Mouse (Mus musculus) embryonic facial prominence, embryonic 12.5 days (tissue): ENCODE data around the gene Top3b. TPM values are rescaled to one million over a fixed set of nuclear protein-coding genes. Genes with fewer than 3 reads are reported as not detected.

Experiments used
- ATAC-seq: fragments of 200-750 bp; cut with Nextera tagmentation; 2 replicates; pipeline ENCODE4 v1.8.0; 2017; ENCODE audit not compliant: insufficient number of reproducible peaks, insufficient read depth, low FRiP score, low TSS enrichment
- H3K27ac ChIP-seq: fragments of 300-500 bp; sonication (generic); 2 replicates; pipeline ENCODE4 v1.5.1; 2016; ENCODE audit warnings: mild to moderate bottlenecking
- H3K27me3 ChIP-seq: fragments of 300-500 bp; sonication (generic); 2 replicates; pipeline ENCODE4 v1.6.1; 2016; ENCODE audit warnings: mild to moderate bottlenecking, moderate library complexity
- H3K36me3 ChIP-seq: fragments of 300-500 bp; sonication (generic); 2 replicates; pipeline ENCODE4 v1.6.1; 2016; ENCODE audit warnings: mild to moderate bottlenecking
- H3K4me1 ChIP-seq: fragments of 300-500 bp; sonication (generic); 2 replicates; pipeline ENCODE4 v1.6.1; 2016
- H3K4me2 ChIP-seq: fragments of 300-500 bp; sonication (generic); replicated peaks from 2 replicates; pipeline ENCODE4 v1.6.1; 2016; ENCODE audit warnings: mild to moderate bottlenecking, moderate library complexity
- H3K4me3 ChIP-seq: fragments of 300-500 bp; sonication (generic); 2 replicates; pipeline ENCODE4 v1.5.1; 2016; ENCODE audit warnings: mild to moderate bottlenecking
- H3K9ac ChIP-seq: fragments of 300-500 bp; sonication (generic); 2 replicates; pipeline ENCODE4 v1.6.1; 2016; ENCODE audit warnings: mild to moderate bottlenecking, moderate library complexity
- H3K9me3 ChIP-seq: fragments of 300-500 bp; sonication (generic); 2 replicates; pipeline ENCODE4 v1.6.1; 2016; ENCODE audit warnings: mild to moderate bottlenecking, moderate library complexity
- WGBS: fragments of 180-500 bp; shearing (Covaris S2); methylation state at CpG from one replicate; pipeline ENCODE4 v1.1.7; 2016; 5-methylcytosine and 5-hydroxymethylcytosine counted together
- polyA plus RNA-seq: library from polyadenylated mRNA; unstranded; fragments of >200 nt; fragmentation: Nextera tagmentation; extraction: Ambion mirVana; gene quantifications from 2 replicates; pipeline ENCODE4 v1.2.1, GENCODE M21; 2016

Top3b gene
- polyA plus RNA-seq, 1 experiment from 2014 or later, result 87.1 TPM

DNA sequence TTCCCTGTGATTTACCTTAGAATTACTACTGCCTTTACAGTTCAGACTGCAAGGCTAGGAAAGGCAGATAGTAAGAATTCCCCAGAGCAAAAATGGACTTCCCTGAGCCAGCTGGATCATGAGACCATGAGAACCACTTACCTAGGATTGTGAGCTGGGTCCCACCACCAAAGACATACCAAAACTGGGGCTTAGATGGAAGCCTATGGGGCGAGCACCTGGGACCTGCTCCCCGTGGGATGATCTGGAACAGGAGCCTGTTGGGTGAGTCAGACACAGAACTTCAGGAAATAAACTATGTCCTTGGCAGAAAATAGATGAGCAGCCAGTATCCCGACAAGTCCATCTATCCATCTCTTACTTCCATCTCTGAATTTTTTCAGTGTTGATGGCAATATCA lies 8.2 kb upstream of the Top3b start:
- Histone ChIP-seq H3K36me3 (no peaks in the 10 kb centered on the region), H3K27ac (no peak overlapping the region), H3K4me2 (no peak overlapping the region), H3K4me3 (no peak overlapping the region), H3K4me1 (no peaks in the 10 kb centered on the region), H3K9me3 (no peaks in the 10 kb centered on the region), H3K27me3 (no peaks in the 10 kb centered on the region), H3K9ac (no peak overlapping the region)
- ATAC-seq, result no peak
- 72% methylated on average over 3 of the region's 3 CpGs for WGBS

GRCm38 (mm10) chr16:16863978-16864377 lies 6.6 kb upstream of the Top3b start, which contains the start of gene Igll1:
Gene Igll1 (minus strand): TSS chr16:16863985.
- no peaks in the 10 kb centered on the region for H3K36me3 ChIP-seq
- ATAC-seq, result no peak
- no peak within 1 kb of the TSS for H3K4me2 ChIP-seq
- no peak within 1 kb of the TSS for H3K27ac ChIP-seq
- H3K4me1 ChIP-seq, result no peaks in the 10 kb centered on the region
- no peak within 1 kb of the TSS for H3K9ac ChIP-seq
- no peaks in the 10 kb centered on the region for H3K27me3 ChIP-seq
- no peaks in the 10 kb centered on the region for H3K9me3 ChIP-seq
- no peak within 1 kb of the TSS for H3K4me3 ChIP-seq
- 71% methylated on average over 2 of the region's 2 CpGs for WGBS

DNA sequence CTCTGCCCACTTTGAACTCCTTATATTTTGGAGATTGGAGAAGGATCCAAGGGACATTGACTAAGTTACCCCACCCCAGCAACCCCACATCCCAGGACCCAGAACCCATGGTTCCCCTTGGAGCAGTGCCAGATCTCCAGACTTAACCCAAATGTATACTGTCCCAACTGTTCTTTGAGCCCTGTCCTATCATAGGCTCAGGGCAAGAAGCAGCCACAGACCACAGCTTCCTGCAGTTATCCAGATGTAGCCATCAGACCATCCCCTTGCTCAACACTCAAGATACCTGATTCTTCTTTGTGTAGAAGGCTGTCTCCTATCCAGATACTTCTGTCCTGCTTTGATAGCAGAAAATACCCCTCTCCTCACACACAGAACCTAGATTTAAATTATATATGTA lies 5.3 kb upstream of the Top3b start:
- Histone ChIP-seq H3K36me3 (no peaks in the 10 kb centered on the region), H3K4me1 (no peaks in the 10 kb centered on the region), H3K9ac (no peak overlapping the region), H3K27me3 (no peaks in the 10 kb centered on the region), H3K4me2 (no peak overlapping the region), H3K4me3 (no peak overlapping the region), H3K27ac (no peak overlapping the region), H3K9me3 (no peaks in the 10 kb centered on the region)
- ATAC-seq, result no peak

- ATAC-seq, result no peak
Measured at GRCm38 (mm10) chr16:16865696-16866561, 4.6 kb upstream of the Top3b start.

GRCm38 (mm10) chr16:16870241-16870616 lies 307 bp upstream of the Top3b start:
- Histone ChIP-seq H3K9me3 (no peaks in the 10 kb centered on the region), H3K4me2 (peak overlapping the region; percentile 63), H3K27me3 (no peaks in the 10 kb centered on the region), H3K4me3 (peak overlapping the region; percentile 70), H3K36me3 (0 out of 2 replicates have a peak, but pooled peaks cover 3% of the 10 kb centered on the region), H3K27ac (no peak overlapping the region; the same call in 1 of the 2 replicates), H3K4me1 (peaks cover 4% of the 10 kb centered on the region; the same call in 1 of the 2 replicates), H3K9ac (no peak overlapping the region)
- peak; percentile 61; the same call in 1 of the 2 replicates for ATAC-seq
- 33% methylated on average over 7 of the region's 7 CpGs for WGBS

More at GRCm38 (mm10) chr16:16865696-16866561, 4.6 kb upstream of the Top3b start:
- Histone ChIP-seq H3K27ac (no peak overlapping the region), H3K9ac (no peak overlapping the region), H3K4me1 (no peaks in the 10 kb centered on the region), H3K4me3 (no peak overlapping the region), H3K36me3 (no peaks in the 10 kb centered on the region), H3K27me3 (no peaks in the 10 kb centered on the region), H3K9me3 (no peaks in the 10 kb centered on the region), H3K4me2 (no peak overlapping the region)
- 44% methylated on average over 4 of the region's 5 CpGs for WGBS

- no peak overlapping the region for H3K27ac ChIP-seq
- H3K4me3 ChIP-seq, result no peak overlapping the region
- no peak overlapping the region for H3K4me2 ChIP-seq
- no peak overlapping the region for H3K9ac ChIP-seq
- ATAC-seq, result no peak
- H3K4me1 ChIP-seq, result no peaks in the 10 kb centered on the region
- H3K9me3 ChIP-seq, result peaks cover 8% of the 10 kb centered on the region; the same call in 1 of the 2 replicates
- 89% methylated on average over 5 of the region's 5 CpGs for WGBS
- H3K36me3 ChIP-seq, result peaks cover 84% of the 10 kb centered on the region
- no peaks in the 10 kb centered on the region for H3K27me3 ChIP-seq
Measured at GRCm38 (mm10) chr16:16879025-16879424, 8.5 kb downstream of the Top3b start.

- 97% methylated on average over 1 of the region's 1 CpGs for WGBS
- no peak overlapping the region for H3K4me3 ChIP-seq
- H3K36me3 ChIP-seq, result peaks cover 99% of the 10 kb centered on the region
- no peak overlapping the region for H3K27ac ChIP-seq
- no peak for ATAC-seq
- no peaks in the 10 kb centered on the region for H3K9me3 ChIP-seq
- H3K27me3 ChIP-seq, result no peaks in the 10 kb centered on the region
- no peak overlapping the region for H3K9ac ChIP-seq
- H3K4me1 ChIP-seq, result no peaks in the 10 kb centered on the region
- no peak overlapping the region for H3K4me2 ChIP-seq
Measured at GRCm38 (mm10) chr16:16888341-16888740, 17.8 kb downstream of the Top3b start.

DNA sequence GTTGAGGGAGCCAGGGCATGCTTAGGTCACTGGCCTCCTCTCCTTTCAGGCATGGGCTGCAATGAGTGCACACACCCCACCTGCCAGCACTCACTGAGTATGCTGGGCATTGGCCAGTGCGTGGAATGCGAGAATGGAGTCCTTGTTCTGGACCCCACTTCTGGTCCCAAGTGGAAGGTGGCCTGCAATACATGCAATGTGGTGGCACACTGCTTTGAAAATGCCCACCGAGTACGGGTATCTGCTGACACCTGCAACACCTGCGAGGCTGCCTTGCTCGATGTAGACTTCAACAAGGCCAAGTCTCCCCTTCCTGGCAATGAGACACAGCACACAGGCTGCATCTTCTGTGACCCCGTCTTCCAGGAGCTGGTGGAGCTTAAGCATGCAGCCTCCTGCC lies 21.8 kb downstream of the Top3b start:
- Histone ChIP-seq H3K4me3 (no peak overlapping the region), H3K27me3 (no peaks in the 10 kb centered on the region), H3K27ac (no peak overlapping the region), H3K4me1 (0 out of 2 replicates have a peak, but pooled peaks cover 8% of the 10 kb centered on the region), H3K9me3 (no peaks in the 10 kb centered on the region), H3K4me2 (no peak overlapping the region), H3K9ac (no peak overlapping the region), H3K36me3 (peaks cover 68% of the 10 kb centered on the region)
- no peak for ATAC-seq
- 91% methylated on average over 7 of the region's 7 CpGs for WGBS

- ATAC-seq, result peak; percentile 69
- WGBS, result 21% methylated on average over 4 of the region's 4 CpGs
Measured at GRCm38 (mm10) chr16:16896015-16896381, 25.5 kb downstream of the Top3b start.

GRCm38 (mm10) chr16:16896382-16897055 lies 26.0 kb downstream of the Top3b start, which contains the start of gene Ppm1f:
Gene Ppm1f (plus strand): TSS chr16:16896469.
- Histone ChIP-seq H3K36me3 (peaks cover 26% of the 10 kb centered on the region), H3K27me3 (no peaks in the 10 kb centered on the region), H3K9ac (peak within 1 kb of the TSS; percentile 73), H3K4me1 (0 out of 2 replicates have a peak, but pooled peaks cover 14% of the 10 kb centered on the region), H3K4me3 (peak within 1 kb of the TSS; percentile 54), H3K4me2 (peak within 1 kb of the TSS; percentile 74), H3K27ac (peak within 1 kb of the TSS; percentile 47; the same call in 1 of the 2 replicates), H3K9me3 (no peaks in the 10 kb centered on the region)
- WGBS, result under 1% methylated on average over 29 of the region's 29 CpGs
- ATAC-seq, result peak; percentile 87

More at GRCm38 (mm10) chr16:16896015-16896381, 25.5 kb downstream of the Top3b start:
- Histone ChIP-seq H3K27ac (peak overlapping the region; percentile 37; the same call in 1 of the 2 replicates), H3K4me3 (peak overlapping the region; percentile 54; the same call in 1 of the 2 replicates), H3K9ac (no peak overlapping the region), H3K4me1 (0 out of 2 replicates have a peak, but pooled peaks cover 14% of the 10 kb centered on the region), H3K9me3 (no peaks in the 10 kb centered on the region), H3K36me3 (peaks cover 32% of the 10 kb centered on the region), H3K4me2 (peak overlapping the region; percentile 74), H3K27me3 (no peaks in the 10 kb centered on the region)

DNA sequence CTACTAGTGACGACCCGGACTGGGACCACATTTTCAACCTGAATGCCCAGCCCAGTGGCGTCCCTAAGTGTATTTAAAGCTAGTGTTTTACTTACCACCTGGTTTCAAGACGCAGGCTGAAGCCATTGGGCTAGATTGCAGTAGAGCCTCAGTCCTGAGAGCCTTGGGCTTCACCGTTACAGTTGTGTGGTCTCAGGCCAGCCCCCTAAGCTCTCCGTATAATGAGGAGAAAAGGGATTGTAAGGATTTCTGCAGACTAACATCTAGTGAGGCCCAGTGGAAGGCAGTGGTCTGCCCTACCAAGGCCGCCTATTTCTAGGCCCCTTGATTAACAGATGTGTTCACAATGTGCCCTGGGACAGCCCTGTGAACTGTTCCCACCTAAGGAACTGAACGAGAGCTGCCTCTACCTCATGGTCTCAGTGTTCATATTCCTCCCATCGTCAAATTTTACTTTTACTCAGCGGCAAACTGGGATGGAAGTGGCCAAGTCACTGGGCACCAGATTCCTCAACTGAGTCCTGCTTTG lies 26.6 kb downstream of the Top3b start:
- H3K27ac ChIP-seq, result peak overlapping the region; percentile 47; the same call in 1 of the 2 replicates
- no peaks in the 10 kb centered on the region for H3K9me3 ChIP-seq
- peak overlapping the region; percentile 54 for H3K4me3 ChIP-seq
- no peaks in the 10 kb centered on the region for H3K27me3 ChIP-seq
- WGBS, result 27% methylated on average over 10 of the region's 10 CpGs
- H3K9ac ChIP-seq, result peak overlapping the region; percentile 73
- peak overlapping the region; percentile 74 for H3K4me2 ChIP-seq
- no peak for ATAC-seq
- peaks cover 20% of the 10 kb centered on the region for H3K36me3 ChIP-seq
- 0 out of 2 replicates have a peak, but pooled peaks cover 14% of the 10 kb centered on the region for H3K4me1 ChIP-seq
